Mouse (Mus musculus): ENCODE results near the gene Gabrr2.

DNA sequence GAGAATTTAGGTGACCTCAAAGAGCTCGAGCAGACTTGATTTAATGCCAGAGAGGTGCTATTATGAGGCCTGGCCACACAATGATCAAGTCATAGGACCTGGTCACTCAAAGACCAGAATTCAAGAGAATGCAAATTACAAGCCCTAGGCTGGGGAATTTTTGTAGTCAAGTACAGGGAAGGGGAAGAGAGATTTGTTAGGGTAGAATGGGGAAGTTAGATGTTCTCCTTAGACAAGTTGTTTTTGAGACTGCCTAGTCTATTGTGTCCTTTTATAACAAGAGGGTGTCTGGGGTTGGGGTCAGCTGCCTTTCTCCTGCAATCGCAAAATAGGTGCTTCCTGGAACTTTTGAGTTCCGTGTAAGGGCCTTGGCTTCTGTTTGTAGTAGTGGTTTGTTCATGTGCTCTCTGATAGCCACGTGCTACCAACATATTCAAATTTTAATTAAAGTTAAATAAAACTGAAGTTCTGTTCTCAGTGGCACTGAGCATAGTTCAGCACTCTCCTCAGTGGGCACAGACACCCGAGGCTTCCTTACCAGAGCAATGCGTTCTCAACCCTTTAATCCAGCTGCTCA, 36.4 kb downstream of the Gabrr2 start:
- TF ChIP-seq POLR2A (IDR thresholded peaks at IDR 0.05; ENCODE audit: insufficient read length, low read depth), result no peak
- no peak for TF ChIP-seq USF1 (IDR thresholded peaks at IDR 0.05; ENCODE audit: low read depth)
- no peak for TF ChIP-seq POLR2AphosphoS2 (IDR thresholded peaks at IDR 0.05; ENCODE audit: insufficient read length, low read depth)
- TF ChIP-seq E2F4 (IDR thresholded peaks at IDR 0.05; ENCODE audit: insufficient read depth), result no peak
- TF ChIP-seq MYOG (IDR thresholded peaks at IDR 0.05; ENCODE audit: control insufficient read depth in 1 of 3, insufficient read depth in 1 of 3, insufficient read length in 2 of 3, low read depth in 2 of 3), result no peak
